Mouse (Mus musculus) layer of hippocampus, postnatal 10 days (tissue): Measurements from ENCODE around the gene Ly6g6d. TPM values are rescaled to one million over a fixed set of nuclear protein-coding genes. Genes with fewer than 3 reads are reported as not detected.
"Not testable (repeated sequence)": the region's sequence is repeated elsewhere in the genome, so short reads cannot be mapped to it uniquely, and the experiment has no call there.

Source experiments
- DNase-seq, 2 experiments: peaks; one replicate each; pipeline ENCODE4 v3.0.0; 2021; ENCODE audit warnings: low spot score in 2 of 2
- long read RNA-seq: library from polyadenylated mRNA; stranded (forward); transcript quantifications from one replicate; pipeline ENCODE4 v2.0.0, GENCODE M21; 2023
- total RNA-seq, 2 experiments: library from RNA; stranded (reverse); gene quantifications; 2 replicates each; pipeline ENCODE4 v1.2.3; 2021

The Ly6g6d gene
- total RNA-seq: 1 to 10 TPM in 1 of 2 experiments, under 1 TPM in 1; 0.78 to 1.6 TPM
- long read RNA-seq: 0 reads

GRCm38 (mm10) chr17:35077786-35078233, at the start of gene Ly6g6d:
Ly6g6d (minus strand) TSS chr17:35078065.
- peak in 1 of 2 experiments; percentile 43 for DNase-seq

GRCm38 (mm10) chr17:35127017-35127416, 49.2 kb upstream of the Ly6g6d start:
- no peak for DNase-seq

DNA sequence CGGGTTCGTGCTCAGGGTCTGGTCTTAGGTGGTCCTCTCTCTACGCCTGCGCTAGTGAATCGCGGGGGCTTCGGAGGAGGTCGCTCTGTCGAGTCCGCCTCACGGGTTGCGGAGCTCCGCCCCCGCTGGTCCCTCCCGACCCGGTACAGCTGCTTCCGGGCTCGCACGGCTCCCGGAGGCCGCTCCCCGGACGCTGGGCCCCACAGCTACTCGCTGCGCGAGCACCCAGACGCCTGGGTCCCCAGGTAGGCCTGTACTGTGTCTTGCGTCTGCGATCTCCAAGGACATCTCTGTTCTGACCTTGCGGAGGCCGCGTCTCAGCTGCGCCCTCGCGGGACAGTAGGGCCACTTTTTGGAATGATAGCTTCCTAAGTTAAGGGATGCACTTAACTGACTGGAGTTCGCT, 48.3 kb upstream of the Ly6g6d start, which contains the start of gene D17H6S53E:
Gene D17H6S53E (plus strand): TSS at position 168 of the 406 bp plus-strand sequence.
- DNase-seq: peak; percentile 64 to 77

GRCm38 (mm10) chr17:35125578-35125977, 47.7 kb upstream of the Ly6g6d start:
- no peak for DNase-seq

- no peak for DNase-seq
These were observed 47.2 kb upstream of the Ly6g6d start for GRCm38 (mm10) chr17:35125081-35125480.

DNA sequence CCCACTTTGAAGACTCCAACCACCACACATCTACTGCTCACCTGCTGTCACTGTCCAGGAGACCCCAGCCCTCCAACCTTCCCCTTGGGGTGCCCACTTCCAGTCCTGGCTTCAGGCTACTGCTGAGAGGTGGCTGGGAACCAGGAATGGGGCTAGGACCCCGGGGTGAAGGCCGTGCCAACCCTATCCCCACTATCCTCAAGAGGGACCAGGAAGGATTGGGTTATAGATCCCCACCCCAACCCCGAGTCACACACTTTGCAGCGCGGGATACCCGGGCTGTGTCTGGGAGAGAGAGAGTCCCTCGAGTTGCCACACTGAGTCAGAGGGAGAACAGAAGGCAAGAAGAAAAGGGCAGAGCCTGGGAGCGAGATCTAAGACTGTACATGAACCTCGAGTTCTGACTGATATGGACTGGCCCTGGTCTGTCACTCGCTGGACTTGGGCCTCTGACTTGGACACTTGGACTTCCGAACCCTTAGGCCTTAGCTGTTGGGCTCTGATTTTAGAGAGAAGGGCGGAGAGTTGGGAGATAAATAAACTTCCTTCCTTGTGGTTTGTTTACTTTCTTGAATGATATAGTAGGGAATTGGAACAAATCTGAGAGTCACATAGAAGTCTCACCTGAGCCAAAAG, 46.5 kb upstream of the Ly6g6d start:
- not testable (repeated sequence) for DNase-seq

DNA sequence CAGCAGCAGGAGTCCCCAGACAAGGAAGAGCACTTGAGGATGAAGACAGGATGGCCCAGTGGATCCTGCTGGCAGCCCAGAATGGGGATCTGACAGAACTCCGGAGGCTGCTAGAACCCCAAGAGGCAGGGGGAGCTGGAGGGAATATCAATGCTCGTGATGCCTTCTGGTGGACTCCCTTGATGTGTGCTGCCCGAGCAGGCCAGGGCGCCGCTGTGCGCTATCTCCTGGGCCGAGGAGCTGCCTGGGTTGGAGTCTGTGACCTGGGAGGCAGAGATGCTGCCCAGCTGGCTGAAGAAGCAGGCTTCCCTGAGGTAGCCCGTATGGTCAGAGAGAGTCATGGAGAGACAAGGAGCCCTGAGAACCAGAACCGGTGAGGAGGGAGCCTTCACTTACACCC, 45.4 kb upstream of the Ly6g6d start:
- DNase-seq: not testable (repeated sequence)

- peak; percentile 62 for DNase-seq
These were observed 44.0 kb upstream of the Ly6g6d start, which contains the start of gene Csnk2b for GRCm38 (mm10) chr17:35121871-35122303. Csnk2b (minus strand) TSS chr17:35122053.

- DNase-seq: peak; percentile 96 to 97
These were observed 43.4 kb upstream of the Ly6g6d start, which contains the start of gene Gpank1 for GRCm38 (mm10) chr17:35121143-35121799. Gpank1 (plus strand) TSS chr17:35121455.

- no peak for DNase-seq
These were observed 42.9 kb upstream of the Ly6g6d start for GRCm38 (mm10) chr17:35120745-35121142.

- DNase-seq: peak in 1 of 2 experiments; percentile 43
These were observed 37.5 kb upstream of the Ly6g6d start, which contains the start of gene Ly6g5b for GRCm38 (mm10) chr17:35115046-35116019. Ly6g5b (minus strand) TSS chr17:35115428.

- DNase-seq: no peak
These were observed 33.9 kb upstream of the Ly6g6d start for GRCm38 (mm10) chr17:35111774-35112173.

DNA sequence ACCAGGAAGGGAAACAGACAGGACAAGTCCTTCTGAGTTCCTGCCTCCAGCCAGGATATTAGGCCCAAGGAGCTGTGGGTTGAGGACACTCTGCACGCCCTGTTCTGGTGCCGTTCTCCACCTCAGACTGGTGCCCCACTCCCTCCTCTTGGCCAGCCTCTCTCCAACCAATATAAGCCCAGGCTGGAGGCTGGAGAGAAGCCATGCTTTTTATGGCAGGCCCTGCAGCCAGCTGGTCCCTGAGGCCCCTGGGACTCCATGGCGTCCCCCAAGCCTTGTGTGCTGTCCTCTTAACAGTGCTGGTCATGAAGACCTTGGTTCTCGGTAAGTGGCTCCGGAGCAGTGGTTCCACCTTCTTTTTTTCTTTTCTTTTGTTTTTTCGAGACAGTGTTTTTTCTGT, 30.2 kb upstream of the Ly6g6d start, which contains the start of gene Ly6g5c:
Gene Ly6g5c (plus strand): TSS at position 183 of the 400 bp plus-strand sequence.
- no peak for DNase-seq

GRCm38 (mm10) chr17:35106522-35106921, 28.7 kb upstream of the Ly6g6d start:
- DNase-seq: no peak

- peak; percentile 39 to 58 for DNase-seq
These were observed 28.0 kb upstream of the Ly6g6d start for GRCm38 (mm10) chr17:35105740-35106389.

GRCm38 (mm10) chr17:35104754-35105153, 26.9 kb upstream of the Ly6g6d start:
- no peak for DNase-seq

DNA sequence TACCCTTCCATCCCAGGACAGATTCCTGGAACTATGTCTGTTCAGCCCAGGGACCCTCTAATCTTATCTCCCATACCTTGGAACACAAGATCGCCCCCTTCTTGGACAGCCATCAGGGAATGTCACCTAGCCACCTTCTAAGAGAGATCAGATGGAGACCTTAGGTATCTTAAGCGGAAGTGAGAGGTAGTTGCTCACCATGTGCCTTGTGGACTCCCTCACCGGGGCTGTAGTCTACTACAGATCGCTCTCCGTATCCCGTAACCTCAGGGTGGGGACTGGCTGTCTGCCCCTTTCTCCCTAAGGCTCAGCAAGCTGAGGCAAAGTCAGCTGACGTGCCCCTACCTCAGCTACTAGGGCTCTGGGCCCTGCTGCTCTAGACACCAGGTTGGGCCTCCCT, 26.2 kb upstream of the Ly6g6d start:
- no peak for DNase-seq

DNA sequence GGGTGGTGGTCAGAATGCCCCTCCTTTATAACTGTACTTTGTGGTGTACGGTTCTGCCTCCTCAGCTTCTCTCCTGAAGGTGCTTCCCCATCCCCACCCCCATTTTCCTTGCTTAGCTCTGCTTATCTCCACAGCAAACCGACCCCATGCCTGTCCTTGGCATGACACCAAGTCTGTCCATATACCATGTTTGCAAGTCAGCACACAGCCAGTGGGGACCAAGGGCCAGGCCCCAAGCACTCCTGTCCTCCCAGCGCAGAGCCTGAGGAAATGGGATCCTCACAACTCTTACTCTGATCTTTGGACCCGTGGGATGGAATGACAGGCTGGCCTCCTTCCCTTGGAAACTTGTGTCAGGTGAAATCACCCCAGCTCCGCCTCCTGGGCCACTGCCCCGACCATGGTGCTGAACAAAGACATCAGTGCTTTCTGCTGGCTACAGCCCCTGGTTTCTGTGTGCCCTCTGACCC, 25.4 kb upstream of the Ly6g6d start:
- DNase-seq: no peak

GRCm38 (mm10) chr17:35102299-35102698, 24.4 kb upstream of the Ly6g6d start:
- DNase-seq: no peak

GRCm38 (mm10) chr17:35101161-35101560, 23.3 kb upstream of the Ly6g6d start:
- DNase-seq: no peak
